ENCODE assay signal across 28 mouse cellular contexts in the genomic region with DNA sequence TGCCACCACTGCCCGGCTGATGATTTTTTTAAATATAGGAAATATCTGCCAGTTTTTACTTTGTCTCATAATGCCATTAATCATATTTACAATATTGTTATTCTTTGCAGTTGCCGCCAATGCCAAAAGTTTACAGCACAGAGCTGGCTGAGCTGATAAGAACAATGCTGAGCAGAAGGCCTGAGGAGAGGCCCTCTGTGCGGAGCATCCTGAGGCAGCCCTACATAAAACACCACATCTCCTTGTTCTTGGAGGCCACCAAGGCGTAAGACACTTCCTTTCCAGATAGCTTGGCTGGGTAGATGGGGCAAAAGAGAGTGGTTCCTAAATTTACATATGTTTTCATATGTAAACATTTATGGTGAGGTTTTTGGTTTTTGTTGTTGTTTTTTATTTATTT. TPM values are rescaled to one million over a fixed set of nuclear protein-coding genes. Genes with fewer than 3 reads are reported as not detected.
"Had no signal": no experiment of that assay in that cellular context is flagged by ENCODE, and none has a peak within 500 bp of the region (broad histone marks: within the 10 kb centered on the region; RNA-seq: fewer than 3 reads in every experiment).

No protein-coding gene starts in this region.

- H3K4me3 ChIP-seq: kidney, embryonic 15.5 days; layer of hippocampus, adult 2 months; limb, embryonic 12.5 days; limb, embryonic 15.5 days; lung, embryonic 15.5 days; midbrain, embryonic 12.5 days; midbrain, embryonic 15.5 days; neural tube, embryonic 12.5 days; neural tube, embryonic 15.5 days had no signal

- H3K27ac ChIP-seq: kidney, embryonic 15.5 days; layer of hippocampus, adult 2 months; limb, embryonic 12.5 days; limb, embryonic 15.5 days; lung, embryonic 15.5 days; midbrain, embryonic 12.5 days; midbrain, embryonic 15.5 days; neural tube, embryonic 12.5 days; neural tube, embryonic 15.5 days; stomach, postnatal 0 days had no signal

- ATAC-seq: intestine, postnatal 0 days; midbrain, embryonic 15.5 days had no signal

- H3K27me3 ChIP-seq: kidney, embryonic 15.5 days; limb, embryonic 12.5 days; limb, embryonic 15.5 days; lung, embryonic 15.5 days; midbrain, embryonic 12.5 days; midbrain, embryonic 15.5 days; neural tube, embryonic 12.5 days; neural tube, embryonic 15.5 days had no signal

- H3K9ac ChIP-seq: kidney, embryonic 15.5 days; limb, embryonic 12.5 days; limb, embryonic 15.5 days; lung, embryonic 15.5 days; midbrain, embryonic 12.5 days; midbrain, embryonic 15.5 days; neural tube, embryonic 12.5 days; neural tube, embryonic 15.5 days had no signal

- H3K36me3 ChIP-seq: lung, embryonic 15.5 days had no signal

- H3K9me3 ChIP-seq: kidney, embryonic 15.5 days; limb, embryonic 12.5 days; limb, embryonic 15.5 days; lung, embryonic 15.5 days; midbrain, embryonic 12.5 days; midbrain, embryonic 15.5 days; neural tube, embryonic 12.5 days; neural tube, embryonic 15.5 days had no signal

- H3K4me1 ChIP-seq: kidney, embryonic 15.5 days; limb, embryonic 12.5 days; limb, embryonic 15.5 days; lung, embryonic 15.5 days; midbrain, embryonic 12.5 days; midbrain, embryonic 15.5 days; neural tube, embryonic 12.5 days; neural tube, embryonic 15.5 days had no signal

- DNase-seq: kidney, adult 2 months; kidney, postnatal 10 days; layer of hippocampus, adult 9-11 months; lung, adult 18-20 months; lung, postnatal 10 days; lung, postnatal 36 days; right cerebral cortex, adult 18-20 months; right cerebral cortex, postnatal 14 days; right cerebral cortex, postnatal 4 days; thymus, adult 2 months; thymus, postnatal 25 days had no signal

- H3K4me2 ChIP-seq: kidney, embryonic 15.5 days; limb, embryonic 12.5 days; limb, embryonic 15.5 days; lung, embryonic 15.5 days; midbrain, embryonic 12.5 days; midbrain, embryonic 15.5 days; neural tube, embryonic 12.5 days; neural tube, embryonic 15.5 days had no signal

RNA-seq across cellular contexts. Expression of a gene that starts 15.9 kb away (rescaled TPM):
- total RNA-seq: layer of hippocampus, adult 2 months; layer of hippocampus, postnatal 25 days; left cerebral cortex, adult 18-20 months; left cerebral cortex, postnatal 10 days; left cerebral cortex, postnatal 36 days had no signal
- polyA plus RNA-seq: intestine, embryonic 14.5 days; intestine, postnatal 0 days; midbrain, embryonic 12.5 days; midbrain, embryonic 15.5 days; neural tube, embryonic 15.5 days; stomach, embryonic 14.5 days had no signal

RNA-seq across cellular contexts. Expression of a gene that starts 35.5 kb away (rescaled TPM):
- polyA plus RNA-seq: limb, embryonic 12.5 days had no signal
